Mouse (Mus musculus): ENCODE measurements around the gene Cd27. TPM values are rescaled to one million over a fixed set of nuclear protein-coding genes. Genes with fewer than 3 reads are reported as not detected.

The Cd27 gene
- polyA plus RNA-seq, 1 experiment from 2014 or later, result 3.2 TPM

DNA sequence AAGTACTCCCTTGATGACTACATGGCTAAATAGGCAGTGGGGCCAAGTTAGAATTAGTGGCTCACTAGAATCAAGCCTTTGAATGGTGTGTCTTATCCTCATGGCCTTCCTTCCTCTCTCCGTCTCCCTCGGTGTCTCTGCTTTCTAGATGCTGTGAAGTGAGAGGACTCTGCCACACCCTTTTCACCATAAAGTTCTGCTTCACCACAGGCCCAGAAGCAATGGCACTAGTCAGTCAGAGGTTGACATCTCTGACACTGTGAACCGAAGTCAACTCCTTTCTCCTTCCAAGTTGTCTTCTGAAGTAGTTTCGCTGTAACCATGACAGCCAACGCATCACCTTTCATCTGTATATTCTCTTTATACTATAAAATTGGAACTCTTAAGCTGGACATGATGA, 2.7 kb upstream of the Cd27 start:
- no peaks in the 10 kb centered on the region for H3K4me1 ChIP-seq (replicated peaks; ENCODE audit: control insufficient read depth, insufficient read depth, low read length)
- H3K27me3 ChIP-seq (replicated peaks; ENCODE audit: control insufficient read depth, insufficient read depth, low read length), result no peaks in the 10 kb centered on the region
- no peaks in the 10 kb centered on the region for H3K9me3 ChIP-seq (ENCODE audit: control insufficient read depth, low read length)
- DNase-seq (ENCODE audit: low spot score) (no peak), ATAC-seq (replicated peaks; ENCODE audit: low FRiP score) (no peak)
- 85% methylated on average over 5 of the region's 5 CpGs for WGBS
- no peaks in the 10 kb centered on the region for H3K36me3 ChIP-seq (ENCODE audit: control insufficient read depth, insufficient read depth, low read length)
- no peak overlapping the region for H3K27ac ChIP-seq (ENCODE audit: low read depth, low read length)
- H3K4me3 ChIP-seq (ENCODE audit: low read depth, low read length), result no peak overlapping the region
- no peak overlapping the region for H3K4me2 ChIP-seq
- no peak overlapping the region for H3K9ac ChIP-seq (ENCODE audit: low read depth, low read length)

- no peak overlapping the region for H3K9ac ChIP-seq (ENCODE audit: low read depth, low read length)
- no peak overlapping the region for H3K4me3 ChIP-seq (ENCODE audit: low read depth, low read length)
- H3K27me3 ChIP-seq (replicated peaks; ENCODE audit: control insufficient read depth, insufficient read depth, low read length), result no peaks in the 10 kb centered on the region
- no peaks in the 10 kb centered on the region for H3K36me3 ChIP-seq (ENCODE audit: control insufficient read depth, insufficient read depth, low read length)
- DNase-seq (ENCODE audit: low spot score), result no peak
- no peaks in the 10 kb centered on the region; the same call in none of the 2 replicates for H3K4me1 ChIP-seq (replicated peaks; ENCODE audit: control insufficient read depth, insufficient read depth, low read length)
- no peak overlapping the region for H3K4me2 ChIP-seq
- no peak for ATAC-seq (replicated peaks; ENCODE audit: low FRiP score)
- no peaks in the 10 kb centered on the region for H3K9me3 ChIP-seq (ENCODE audit: control insufficient read depth, low read length)
- WGBS, result 43% methylated on average over 6 of the region's 6 CpGs
- no peak overlapping the region for H3K27ac ChIP-seq (ENCODE audit: low read depth, low read length)
These were observed 1.6 kb upstream of the Cd27 start for GRCm38 (mm10) chr6:125238396-125238795.

- 86% methylated on average over 4 of the region's 4 CpGs for WGBS
- Histone ChIP-seq H3K27me3 (replicated peaks; ENCODE audit: control insufficient read depth, insufficient read depth, low read length) (no peaks in the 10 kb centered on the region), H3K4me1 (replicated peaks; ENCODE audit: control insufficient read depth, insufficient read depth, low read length) (peaks cover 9% of the 10 kb centered on the region), H3K9me3 (ENCODE audit: control insufficient read depth, low read length) (no peaks in the 10 kb centered on the region), H3K4me2 (no peak overlapping the region), H3K9ac (ENCODE audit: low read depth, low read length) (no peak overlapping the region), H3K27ac (ENCODE audit: low read depth, low read length) (no peak overlapping the region), H3K4me3 (ENCODE audit: low read depth, low read length) (no peak overlapping the region), H3K36me3 (ENCODE audit: control insufficient read depth, insufficient read depth, low read length) (no peaks in the 10 kb centered on the region)
- ATAC-seq (replicated peaks; ENCODE audit: low FRiP score) (no peak), DNase-seq (ENCODE audit: low spot score) (no peak)
These were observed 611 bp upstream of the Cd27 start for GRCm38 (mm10) chr6:125237421-125237820.

DNA sequence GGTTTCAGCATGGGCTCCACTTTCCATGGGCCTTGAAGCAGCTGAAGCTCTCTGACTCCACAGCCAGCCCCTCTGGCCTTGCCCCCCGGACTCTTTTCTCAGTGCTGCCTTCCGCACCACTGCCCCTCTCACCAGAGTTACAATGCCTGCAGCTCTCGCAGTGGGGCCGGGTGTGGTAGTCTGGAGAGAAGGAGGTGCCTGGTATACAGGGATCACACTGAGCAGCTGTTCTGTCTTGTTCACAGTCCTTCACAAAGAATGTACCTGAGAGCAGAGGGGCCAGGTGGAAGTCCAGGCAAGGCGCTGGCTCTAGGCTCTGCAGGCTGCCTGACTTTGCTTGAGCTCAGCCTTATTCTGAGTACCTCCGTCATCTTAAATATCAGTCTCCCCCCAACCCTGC, 469 bp downstream of the Cd27 start:
- Histone ChIP-seq H3K36me3 (ENCODE audit: control insufficient read depth, insufficient read depth, low read length) (no peaks in the 10 kb centered on the region), H3K27ac (ENCODE audit: low read depth, low read length) (no peak overlapping the region), H3K4me1 (replicated peaks; ENCODE audit: control insufficient read depth, insufficient read depth, low read length) (peaks cover 15% of the 10 kb centered on the region), H3K9ac (ENCODE audit: low read depth, low read length) (no peak overlapping the region), H3K27me3 (replicated peaks; ENCODE audit: control insufficient read depth, insufficient read depth, low read length) (no peaks in the 10 kb centered on the region), H3K4me3 (ENCODE audit: low read depth, low read length) (no peak overlapping the region), H3K4me2 (no peak overlapping the region), H3K9me3 (ENCODE audit: control insufficient read depth, low read length) (no peaks in the 10 kb centered on the region)
- ATAC-seq (replicated peaks; ENCODE audit: low FRiP score), result no peak
- WGBS, result 82% methylated on average over 6 of the region's 6 CpGs
- no peak for DNase-seq (ENCODE audit: low spot score)

GRCm38 (mm10) chr6:125234520-125234828, 2.3 kb downstream of the Cd27 start:
- no peak overlapping the region for H3K27ac ChIP-seq (ENCODE audit: low read depth, low read length)
- H3K4me3 ChIP-seq (ENCODE audit: low read depth, low read length), result no peak overlapping the region
- no peak overlapping the region for H3K4me2 ChIP-seq
- peaks cover 15% of the 10 kb centered on the region for H3K4me1 ChIP-seq (replicated peaks; ENCODE audit: control insufficient read depth, insufficient read depth, low read length)
- WGBS, result 67% methylated on average over 5 of the region's 5 CpGs
- 0 out of 2 replicates have a peak overlapping the region, but pooled peaks have one; percentile 12 for H3K9ac ChIP-seq (ENCODE audit: low read depth, low read length)
- H3K36me3 ChIP-seq (ENCODE audit: control insufficient read depth, insufficient read depth, low read length), result no peaks in the 10 kb centered on the region
- DNase-seq (ENCODE audit: low spot score) (no peak), ATAC-seq (replicated peaks; ENCODE audit: low FRiP score) (no peak)
- H3K27me3 ChIP-seq (replicated peaks; ENCODE audit: control insufficient read depth, insufficient read depth, low read length), result no peaks in the 10 kb centered on the region
- H3K9me3 ChIP-seq (ENCODE audit: control insufficient read depth, low read length), result no peaks in the 10 kb centered on the region

- 0 out of 2 replicates have a peak overlapping the region, but pooled peaks have one; percentile 12 for H3K9ac ChIP-seq (ENCODE audit: low read depth, low read length)
- H3K27me3 ChIP-seq (replicated peaks; ENCODE audit: control insufficient read depth, insufficient read depth, low read length), result no peaks in the 10 kb centered on the region
- H3K4me2 ChIP-seq, result no peak overlapping the region
- peaks cover 15% of the 10 kb centered on the region for H3K4me1 ChIP-seq (replicated peaks; ENCODE audit: control insufficient read depth, insufficient read depth, low read length)
- H3K27ac ChIP-seq (ENCODE audit: low read depth, low read length), result no peak overlapping the region
- H3K4me3 ChIP-seq (ENCODE audit: low read depth, low read length), result no peak overlapping the region
- H3K36me3 ChIP-seq (ENCODE audit: control insufficient read depth, insufficient read depth, low read length), result no peaks in the 10 kb centered on the region
- DNase-seq (ENCODE audit: low spot score), result no peak
- 56% methylated on average over 7 of the region's 7 CpGs for WGBS
- ATAC-seq (replicated peaks; ENCODE audit: low FRiP score), result no peak
- no peaks in the 10 kb centered on the region for H3K9me3 ChIP-seq (ENCODE audit: control insufficient read depth, low read length)
These were observed 2.8 kb downstream of the Cd27 start for GRCm38 (mm10) chr6:125233816-125234519.

- WGBS, result 50% methylated on average over 6 of the region's 6 CpGs
- peaks cover 15% of the 10 kb centered on the region for H3K4me1 ChIP-seq (replicated peaks; ENCODE audit: control insufficient read depth, insufficient read depth, low read length)
- H3K4me2 ChIP-seq, result peak overlapping the region; percentile 80
- H3K4me3 ChIP-seq (ENCODE audit: low read depth, low read length), result peak overlapping the region; percentile 58
- H3K36me3 ChIP-seq (ENCODE audit: control insufficient read depth, insufficient read depth, low read length), result no peaks in the 10 kb centered on the region
- H3K9me3 ChIP-seq (ENCODE audit: control insufficient read depth, low read length), result no peaks in the 10 kb centered on the region
- DNase-seq (ENCODE audit: low spot score), result no peak
- no peak for ATAC-seq (replicated peaks; ENCODE audit: low FRiP score)
- H3K27me3 ChIP-seq (replicated peaks; ENCODE audit: control insufficient read depth, insufficient read depth, low read length), result no peaks in the 10 kb centered on the region
- H3K27ac ChIP-seq (ENCODE audit: low read depth, low read length), result peak overlapping the region; percentile 57; the same call in 1 of the 2 replicates
- peak overlapping the region; percentile 71; the same call in 1 of the 2 replicates for H3K9ac ChIP-seq (ENCODE audit: low read depth, low read length)
These were observed 4.3 kb downstream of the Cd27 start for GRCm38 (mm10) chr6:125232516-125232915.

DNA sequence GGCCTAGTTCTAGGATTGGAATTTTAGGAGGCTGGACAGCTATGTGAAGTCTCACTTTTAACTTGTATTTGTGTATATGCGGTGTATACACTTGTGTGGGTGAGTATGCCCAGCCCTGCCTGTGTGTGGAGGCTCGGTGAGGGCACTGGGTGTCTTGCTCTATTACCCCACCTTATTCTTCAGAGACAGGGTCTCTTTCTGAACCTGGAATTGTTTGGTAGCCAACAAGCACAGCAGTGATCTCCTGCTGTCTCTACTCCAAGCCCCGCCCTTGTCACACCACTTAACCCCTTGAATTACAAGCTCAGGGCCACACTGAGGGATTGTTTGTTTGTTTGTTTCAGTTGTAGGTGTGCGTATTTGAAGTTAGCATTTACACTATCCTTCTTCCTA, 4.8 kb downstream of the Cd27 start:
- Histone ChIP-seq H3K27ac (ENCODE audit: low read depth, low read length) (peak overlapping the region; percentile 57; the same call in 1 of the 2 replicates), H3K4me3 (ENCODE audit: low read depth, low read length) (peak overlapping the region; percentile 58), H3K9ac (ENCODE audit: low read depth, low read length) (peak overlapping the region; percentile 71), H3K4me2 (peak overlapping the region; percentile 80), H3K4me1 (replicated peaks; ENCODE audit: control insufficient read depth, insufficient read depth, low read length) (peaks cover 15% of the 10 kb centered on the region), H3K27me3 (replicated peaks; ENCODE audit: control insufficient read depth, insufficient read depth, low read length) (no peaks in the 10 kb centered on the region), H3K9me3 (ENCODE audit: control insufficient read depth, low read length) (no peaks in the 10 kb centered on the region), H3K36me3 (ENCODE audit: control insufficient read depth, insufficient read depth, low read length) (no peaks in the 10 kb centered on the region)
- DNase-seq (ENCODE audit: low spot score) (no peak), ATAC-seq (replicated peaks; ENCODE audit: low FRiP score) (peak; percentile 35)
- 44% methylated on average over 4 of the region's 4 CpGs for WGBS
